Mouse (Mus musculus) v-Abl transformed pro-B cells (cell line): ENCODE data around the gene Supt16.

Experiments used
- in situ Hi-C, 2 experiments: fragments of 400-800 bp; cut with MboI; formaldehyde crosslinking; loops; one replicate each; pipeline ENCODE4 v1.15.1; 2025; ENCODE audit not compliant: unreplicated experiment in 2 of 2

Gene Supt16

DNA sequence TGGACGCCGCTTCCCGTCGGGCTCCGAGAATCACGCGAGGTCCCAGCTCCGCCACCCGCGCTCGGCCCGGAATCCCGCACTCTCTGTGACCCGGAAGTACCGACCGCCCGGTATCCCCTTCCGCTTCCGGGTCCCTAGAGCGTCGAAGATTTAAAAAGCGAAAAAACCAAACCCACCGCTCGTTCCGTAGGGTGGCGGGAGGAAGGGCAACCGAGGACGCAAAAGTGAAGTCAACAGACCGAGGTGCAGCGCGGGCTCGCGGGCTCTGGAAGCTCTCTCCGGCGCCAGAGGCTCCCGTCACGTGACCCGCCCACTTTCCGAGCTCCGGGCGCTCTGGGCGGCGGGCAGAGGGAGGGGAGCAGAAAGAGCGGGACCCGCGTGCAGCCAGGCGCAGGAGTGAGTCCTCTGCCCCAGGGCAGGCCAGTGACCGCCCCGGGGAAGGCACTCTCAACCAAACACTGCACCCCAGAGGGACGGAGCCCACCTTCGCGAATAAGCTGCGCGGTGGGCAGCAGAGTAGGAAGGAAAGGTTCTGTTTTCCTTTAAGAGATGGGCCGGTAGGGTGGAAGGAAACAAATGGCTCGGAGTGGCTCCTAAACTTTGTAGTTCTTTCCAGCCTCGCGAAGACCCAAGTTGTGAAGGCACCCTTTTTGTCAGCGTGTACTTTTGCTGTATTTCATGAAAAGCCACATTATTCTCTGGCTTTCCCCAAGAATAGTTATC lies at the start of gene Supt16:
TSS of gene Supt16 (minus strand) at position 261 of the 723 bp plus-strand sequence.
- in situ Hi-C loops, result no loop called here

DNA sequence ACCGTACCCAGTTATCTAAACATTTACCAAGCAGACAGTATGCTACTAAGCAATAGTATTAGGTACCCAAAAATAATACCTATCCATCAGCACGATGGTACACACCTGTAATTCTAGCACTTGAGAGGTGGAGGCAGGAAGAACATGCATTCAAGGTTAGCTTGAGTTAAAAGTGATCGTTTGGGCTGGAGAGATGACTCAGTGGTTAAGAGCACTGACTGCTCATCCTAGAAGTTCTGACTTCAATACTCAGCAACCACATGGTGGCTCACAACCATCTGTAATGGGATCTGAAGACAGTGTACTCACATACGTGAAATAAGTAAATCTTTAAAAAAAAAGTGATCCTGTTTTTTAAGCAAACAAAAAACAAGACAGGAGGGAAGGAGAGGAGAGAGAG lies 48.9 kb upstream of the Supt16 start:
- in situ Hi-C loops, result no loop called here

DNA sequence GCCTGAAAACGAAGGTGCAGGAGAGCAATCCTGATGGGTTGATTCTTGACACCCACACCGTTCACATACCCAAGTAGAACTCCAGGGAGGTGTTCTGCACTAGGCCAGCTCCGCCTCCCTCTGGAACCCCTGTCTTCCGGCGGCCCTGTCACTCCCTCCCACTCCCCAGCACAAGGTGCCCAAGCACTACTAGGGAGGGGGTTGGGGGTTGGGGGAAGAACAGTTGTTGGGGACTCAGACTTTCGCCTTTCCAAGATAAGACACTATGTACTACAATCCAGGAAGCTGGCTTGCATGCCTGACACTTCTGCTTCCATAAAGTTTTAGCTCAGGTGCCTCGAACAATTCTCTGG lies 47.5 kb upstream of the Supt16 start:
- in situ Hi-C loops, result no loop called here

DNA sequence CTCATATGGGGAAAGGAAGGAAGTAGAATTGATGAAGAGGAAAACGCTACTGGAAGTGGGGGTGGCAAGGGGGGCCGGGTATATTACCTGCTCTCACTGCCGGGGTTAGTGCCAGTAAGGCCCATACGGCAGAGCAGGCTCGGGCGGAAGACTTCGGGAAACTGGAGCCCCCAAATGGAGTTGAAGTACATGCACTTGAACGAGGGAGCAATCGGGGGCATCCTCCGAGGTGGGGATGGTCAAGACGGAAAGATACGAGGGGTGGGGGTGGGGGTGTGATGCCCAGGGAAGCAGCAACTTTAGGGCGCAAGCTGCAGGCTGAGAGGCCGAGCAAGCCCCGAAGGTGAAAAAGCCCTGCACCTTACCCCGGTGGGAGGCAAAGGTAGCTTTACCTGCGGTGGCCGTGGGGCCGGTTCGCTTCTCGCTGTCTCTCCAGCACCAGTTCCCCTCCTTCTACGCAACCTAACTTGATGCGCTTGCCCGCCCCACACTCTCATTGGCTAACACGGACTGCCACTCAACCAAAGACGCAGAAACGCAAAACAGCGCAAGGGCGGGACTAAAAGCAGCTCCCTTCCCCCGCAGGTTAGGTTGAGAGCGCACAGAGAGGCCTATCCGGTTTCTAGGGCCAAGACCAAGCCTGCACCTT lies 46.9 kb upstream of the Supt16 start:
- in situ Hi-C loops, result no loop called here

DNA sequence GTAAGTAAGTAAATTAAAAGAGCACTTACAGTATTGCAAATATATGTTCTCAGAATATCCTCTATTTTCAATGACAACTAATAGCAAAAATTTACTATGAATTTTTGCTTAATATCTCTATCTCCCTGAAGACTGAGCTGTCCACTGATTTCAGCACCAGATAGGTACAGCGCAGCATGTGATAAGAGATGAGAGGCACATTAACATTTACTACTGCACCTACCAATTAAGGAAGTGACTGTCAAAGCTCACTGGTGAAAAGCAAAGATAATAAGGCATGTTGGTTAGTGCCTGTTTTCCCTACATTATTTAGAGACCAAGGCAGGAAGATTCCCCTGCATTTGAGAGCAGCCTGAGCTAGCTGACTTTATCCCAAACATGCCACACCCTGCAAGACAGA lies 39.0 kb upstream of the Supt16 start:
- in situ Hi-C loops, result loop anchor here in 1 of 2 experiments (5.0 kb wide), 1 partner anchor 34 kb away; no protein-coding TSS in a partner anchor

DNA sequence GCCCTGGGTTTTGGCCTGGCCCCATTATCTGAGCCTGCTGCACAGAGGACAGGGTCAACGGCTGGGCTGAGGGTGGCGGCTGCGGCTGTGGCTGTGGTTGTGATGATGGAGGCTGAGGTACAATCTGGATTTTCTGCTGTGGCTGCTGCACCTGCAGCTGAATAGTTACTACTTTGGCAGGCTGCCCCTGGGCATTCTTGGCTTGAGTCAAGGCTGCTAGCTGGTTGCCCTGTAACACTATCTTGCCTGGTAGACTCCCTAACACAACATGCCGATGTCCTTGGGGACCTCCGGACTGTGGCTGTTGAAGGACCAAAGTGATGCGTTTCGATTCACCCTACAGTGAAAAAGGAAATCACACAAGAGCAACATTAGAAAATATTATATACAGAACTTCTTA lies 37.9 kb upstream of the Supt16 start:
- in situ Hi-C loops, result loop anchor here in 1 of 2 experiments (5.0 kb wide), 1 partner anchor 33 kb away; no protein-coding TSS in a partner anchor

DNA sequence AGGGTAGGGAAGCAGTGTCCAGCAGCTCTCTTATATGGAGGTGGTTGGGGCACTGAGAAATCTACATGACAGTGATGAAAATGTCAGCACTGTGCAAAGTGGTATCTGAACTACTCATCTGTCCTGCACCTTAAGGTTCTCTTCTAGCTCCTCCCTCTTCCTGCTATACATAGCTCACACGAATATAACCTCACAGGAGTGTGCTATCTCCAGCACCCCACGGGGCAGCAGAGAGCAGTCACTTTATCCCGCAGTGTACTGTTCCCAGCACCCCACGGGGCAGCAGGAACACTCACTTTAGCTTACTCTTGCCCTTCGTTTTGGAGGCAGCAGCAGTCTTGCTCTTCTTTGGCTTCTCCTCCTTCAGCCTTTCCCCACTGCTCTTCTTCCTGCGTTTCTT lies 35.0 kb upstream of the Supt16 start:
- in situ Hi-C loops, result no loop called here

DNA sequence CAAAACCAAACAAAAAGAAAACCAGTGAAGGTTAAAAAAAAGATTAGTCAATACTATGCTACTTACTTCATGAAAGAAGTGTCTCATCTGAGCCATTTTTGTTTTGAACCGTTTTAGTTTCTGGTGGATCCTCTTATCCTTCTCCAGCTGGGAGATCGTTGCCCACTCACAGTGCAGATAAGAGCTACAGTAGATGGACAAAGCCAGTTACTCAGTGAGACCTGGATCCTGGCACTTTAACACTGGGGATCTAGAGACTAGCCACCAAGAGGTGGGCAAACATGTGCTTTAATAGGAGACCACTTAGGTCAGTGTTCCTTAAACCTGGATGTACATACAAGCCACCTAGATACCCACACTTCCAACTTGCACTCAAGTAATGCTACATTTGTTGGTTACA lies 28.8 kb upstream of the Supt16 start:
- in situ Hi-C loops, result no loop called here

DNA sequence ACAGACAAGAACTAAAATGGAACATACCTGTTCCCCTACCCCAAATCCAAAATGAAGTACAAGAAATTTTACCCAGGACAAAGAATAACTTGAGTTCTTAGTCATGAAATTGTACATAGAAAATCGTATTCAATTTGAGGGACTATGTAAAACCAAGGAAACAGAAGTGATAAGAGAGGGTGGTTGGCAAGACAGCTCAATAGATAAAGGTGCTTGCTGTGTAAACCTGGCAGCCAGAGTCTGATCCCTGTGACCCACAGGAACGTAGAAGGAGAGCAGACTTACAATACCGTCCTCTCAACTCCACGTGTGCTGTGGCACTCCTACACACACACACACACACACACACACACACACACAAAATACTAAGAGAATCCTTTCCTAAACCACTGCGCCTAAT lies 20.0 kb upstream of the Supt16 start:
- in situ Hi-C loops, result no loop called here

DNA sequence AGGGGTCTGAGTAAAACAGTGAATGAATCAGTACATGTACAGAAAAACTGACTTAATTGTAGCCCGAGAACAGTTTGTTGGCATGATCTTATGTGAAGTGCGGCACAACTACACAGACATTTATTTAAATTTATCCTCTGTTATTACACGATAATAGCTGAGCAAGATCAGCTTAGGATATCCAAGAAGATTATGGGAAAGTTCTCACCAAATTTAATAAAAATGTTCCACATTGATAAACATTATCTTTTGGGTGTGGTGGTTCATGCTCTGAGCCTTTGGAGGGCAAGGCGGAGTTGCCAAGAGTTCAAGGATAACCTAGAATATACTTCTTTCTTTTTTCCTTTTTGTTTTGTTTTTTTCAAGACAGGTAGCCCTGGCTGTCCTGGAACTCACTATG lies 2.2 kb upstream of the Supt16 start:
- in situ Hi-C loops, result no loop called here

DNA sequence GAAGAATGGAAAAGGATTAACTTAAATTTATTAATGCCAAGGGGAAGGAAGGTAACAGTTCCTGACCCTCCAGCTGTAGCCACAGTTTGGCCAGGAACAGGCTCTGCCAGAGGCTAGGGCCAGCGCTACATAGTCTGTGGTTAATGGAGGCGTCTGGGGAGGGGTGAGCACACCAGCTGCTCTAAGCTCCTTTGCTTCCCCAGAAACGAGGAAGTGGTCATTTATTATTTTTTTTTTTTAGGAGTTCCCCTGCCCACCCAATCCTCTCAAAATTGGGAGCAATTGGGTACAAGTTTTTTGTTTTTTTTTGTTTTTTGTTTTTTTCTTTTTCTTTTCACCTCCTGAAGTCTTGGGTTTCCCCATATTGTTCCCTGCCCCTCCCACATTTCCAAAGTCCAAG lies 925 bp upstream of the Supt16 start:
- in situ Hi-C loops, result no loop called here

DNA sequence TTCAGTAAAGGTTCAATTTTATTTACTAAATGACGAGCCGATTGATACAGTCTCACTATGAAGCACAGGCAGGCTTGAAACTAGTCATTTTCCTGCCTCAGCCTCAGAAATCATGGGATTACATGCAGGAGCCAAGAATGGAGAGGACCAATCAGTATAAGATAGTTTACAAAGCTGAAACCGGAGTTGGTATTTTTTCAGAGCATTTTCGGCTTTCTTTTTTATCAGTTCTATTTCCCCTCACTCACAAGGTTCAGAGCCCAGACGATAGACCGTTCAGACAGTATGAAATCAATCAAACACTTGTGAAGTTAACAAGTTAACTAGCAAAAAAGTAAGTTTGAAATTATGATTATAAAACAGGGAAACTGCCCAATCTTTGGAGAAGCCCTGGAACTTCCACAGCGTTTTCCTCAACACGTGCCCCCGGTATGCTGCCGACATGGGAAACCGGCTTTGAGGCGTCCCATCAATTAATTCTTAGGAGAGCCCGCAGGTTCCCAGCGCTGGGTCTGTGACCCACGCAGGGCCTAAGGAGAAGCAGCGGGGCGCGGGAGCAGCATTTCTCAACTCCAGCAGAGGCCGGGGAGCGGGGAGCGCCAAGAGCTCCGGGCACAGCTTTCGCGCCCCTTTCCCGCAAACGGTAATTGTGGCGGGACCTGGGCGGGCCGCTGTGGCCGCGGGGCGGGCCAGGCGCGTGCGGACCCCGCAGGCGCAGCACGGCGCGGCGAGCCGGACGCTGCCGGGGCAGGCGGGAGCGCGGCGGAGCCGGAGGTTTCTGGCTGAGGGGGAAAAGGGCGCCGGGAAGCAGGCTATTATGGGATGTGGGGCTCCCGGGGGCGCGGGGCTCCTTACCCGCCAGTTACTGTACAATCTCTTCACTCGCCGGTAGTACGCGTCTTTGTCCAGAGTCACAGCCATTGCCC lies 723 bp downstream of the Supt16 start:
- in situ Hi-C loops, result no loop called here

DNA sequence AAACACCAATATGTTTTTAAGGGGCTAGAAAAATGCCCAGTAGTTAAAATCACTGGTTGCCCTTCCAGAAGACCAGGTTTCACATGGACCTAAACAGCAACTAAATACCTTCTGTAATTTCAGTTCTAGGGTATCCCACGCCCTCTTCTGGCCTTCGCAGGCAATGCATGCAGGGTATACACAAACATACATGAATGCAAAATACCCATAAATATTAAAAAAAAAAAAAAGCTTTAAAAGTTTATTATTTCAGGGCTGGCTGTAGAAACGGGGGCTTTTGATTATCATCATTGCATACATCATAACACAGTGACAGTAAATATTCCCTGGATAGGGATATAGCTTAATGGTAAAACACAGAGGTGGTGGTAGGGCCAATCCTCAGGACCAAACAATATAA lies 1.5 kb downstream of the Supt16 start:
- in situ Hi-C loops, result no loop called here

DNA sequence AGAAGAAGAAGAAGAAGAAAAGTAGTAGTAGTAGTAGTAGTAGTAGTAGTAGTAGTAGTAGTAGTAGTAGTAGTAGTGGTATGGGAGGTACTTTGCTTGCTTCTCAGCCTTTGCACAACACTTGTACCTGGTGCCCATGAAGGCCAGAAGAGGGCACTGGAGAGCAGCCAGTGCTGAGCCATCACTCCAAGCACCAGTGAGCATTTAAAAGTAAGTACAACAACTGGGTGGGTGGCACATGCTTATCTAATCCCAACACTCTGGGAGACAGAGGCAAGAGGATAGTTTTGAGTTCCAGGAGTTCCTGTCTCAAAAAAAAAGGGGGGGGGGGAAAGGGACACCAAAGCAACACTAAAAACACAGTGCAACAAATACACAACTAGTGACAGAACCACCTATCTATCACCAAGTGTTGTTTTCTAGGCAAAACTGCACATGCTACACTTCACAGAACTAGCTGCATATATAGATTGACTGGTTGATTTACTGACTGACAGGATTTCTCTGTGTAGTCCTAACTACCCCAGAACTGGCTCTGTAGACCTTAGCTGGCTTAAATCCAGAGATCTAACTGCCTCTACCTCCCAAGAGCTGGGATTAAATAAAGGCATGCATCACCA lies 6.4 kb downstream of the Supt16 start:
- in situ Hi-C loops, result loop anchor here (5.0 kb wide), 1 partner anchor 64 kb away; no protein-coding TSS in a partner anchor

DNA sequence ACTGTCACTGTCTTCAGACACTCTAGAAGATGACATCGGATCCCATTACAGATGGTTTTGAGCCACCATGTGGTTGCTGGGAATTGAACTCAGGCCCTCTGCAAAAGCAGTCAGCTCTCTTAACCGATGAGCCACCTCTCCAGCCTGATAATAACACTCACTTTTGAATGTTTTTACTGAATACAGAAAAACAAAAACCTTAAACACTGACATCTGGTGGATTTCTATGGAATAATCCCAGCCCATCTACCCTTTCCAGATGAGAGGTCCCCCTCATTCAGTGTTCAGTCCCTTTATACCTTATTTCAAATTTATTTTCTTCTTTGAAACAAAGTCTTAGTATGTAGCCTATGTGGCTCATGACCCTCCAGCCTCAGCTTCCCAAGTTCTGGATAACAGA lies 7.7 kb downstream of the Supt16 start:
- in situ Hi-C loops, result loop anchor here in 1 of 2 experiments (5.0 kb wide), 1 partner anchor 287 kb away; no protein-coding TSS in a partner anchor

DNA sequence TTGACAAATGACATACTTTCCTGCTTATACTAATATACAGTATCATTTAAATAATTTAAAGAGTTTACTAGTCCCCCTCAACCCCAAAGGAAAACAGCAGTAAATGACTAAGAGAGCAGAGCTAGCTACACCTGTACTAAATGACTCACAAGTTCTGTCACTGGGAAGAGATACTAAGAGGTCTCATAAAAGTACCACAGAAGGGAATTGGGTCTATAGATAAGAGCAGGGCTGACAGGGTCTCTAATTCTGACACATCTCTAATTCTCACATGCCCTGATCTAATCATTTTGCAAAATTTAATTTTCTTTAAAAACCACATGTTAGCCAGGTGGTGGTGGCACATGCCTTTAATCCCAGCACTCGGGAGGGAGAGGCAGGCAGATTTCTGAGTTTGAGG lies 8.4 kb downstream of the Supt16 start:
- in situ Hi-C loops, result loop anchor here in 1 of 2 experiments (5.0 kb wide), 1 partner anchor 286 kb away; no protein-coding TSS in a partner anchor

DNA sequence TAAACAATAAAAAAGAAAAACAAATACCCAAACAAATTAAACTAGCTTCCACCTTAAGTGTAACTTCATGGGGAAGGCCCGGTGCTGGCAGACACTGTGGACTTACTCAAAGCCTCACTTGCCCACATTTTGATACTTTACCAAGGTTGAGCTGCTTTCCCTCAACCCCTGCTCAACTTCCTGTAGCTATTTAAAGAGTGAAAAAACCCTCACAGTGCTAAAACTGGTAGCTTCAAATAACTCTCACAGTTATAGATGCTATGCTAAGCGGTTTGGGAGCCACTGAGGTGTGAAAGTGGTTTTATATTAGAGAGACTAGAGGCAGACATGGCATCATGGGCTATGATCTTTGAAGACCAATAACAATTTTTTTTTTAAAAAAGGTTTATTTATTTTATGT lies 30.6 kb downstream of the Supt16 start:
- in situ Hi-C loops, result loop anchor here in 1 of 2 experiments (5.0 kb wide), 1 partner anchor 34 kb away; no protein-coding TSS in a partner anchor

DNA sequence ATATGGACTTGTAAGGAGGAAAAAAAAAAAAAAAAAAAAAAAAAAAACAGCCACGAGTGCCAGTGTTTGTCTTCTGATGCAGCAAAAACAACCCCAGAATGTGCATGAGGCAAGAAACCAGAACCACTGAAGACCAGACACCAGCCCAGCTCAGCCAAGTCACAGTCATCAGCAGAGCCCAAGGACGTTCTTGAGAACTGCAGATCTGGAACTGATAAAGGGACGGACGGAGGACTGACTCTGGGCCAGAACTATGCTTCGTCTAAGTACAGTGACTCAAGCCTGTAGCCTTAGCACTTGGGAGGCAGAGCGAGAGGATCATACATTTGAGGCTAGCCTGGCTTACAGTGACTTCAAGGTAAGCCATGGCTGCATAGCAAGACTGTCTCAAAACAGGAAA lies 36.3 kb downstream of the Supt16 start:
- in situ Hi-C loops, result no loop called here

DNA sequence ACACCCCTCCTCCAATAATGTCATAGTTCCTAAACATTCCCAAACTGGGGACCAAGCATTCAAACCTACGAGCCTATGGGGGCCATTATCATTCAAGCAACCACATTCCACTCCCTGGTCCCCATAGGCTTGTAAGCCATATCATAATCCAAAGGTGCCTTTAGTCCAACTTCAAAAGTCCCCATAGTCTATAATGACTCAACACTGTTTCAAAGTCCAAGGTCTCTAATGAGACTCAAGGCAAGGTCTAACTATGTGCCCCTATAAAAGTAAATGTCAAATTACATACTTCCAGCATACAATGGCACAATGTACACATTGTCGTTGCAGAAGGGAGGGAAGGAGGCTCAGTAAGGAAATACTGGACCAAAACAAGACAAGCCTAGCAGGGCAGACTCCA lies 42.2 kb downstream of the Supt16 start:
- in situ Hi-C loops, result no loop called here

DNA sequence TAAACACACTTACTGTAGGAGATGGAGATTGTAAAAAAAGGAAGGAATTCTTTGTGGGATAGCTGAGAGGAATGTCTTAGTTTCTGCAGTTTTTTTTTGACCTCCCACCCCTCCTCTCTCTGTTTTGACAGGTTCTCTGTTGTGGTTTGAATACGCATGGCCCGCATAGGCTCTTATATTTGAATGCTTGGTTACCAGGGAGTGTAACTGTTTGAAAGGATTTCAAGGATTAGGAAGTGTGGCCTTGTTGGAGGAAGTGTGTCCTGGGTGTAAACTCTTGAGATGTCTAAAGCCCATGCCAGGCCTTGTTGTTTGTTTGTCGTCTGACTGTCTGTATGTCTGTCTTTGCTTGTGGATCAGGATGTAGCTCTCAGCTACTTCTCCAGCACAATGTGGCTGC lies 44.6 kb downstream of the Supt16 start:
- in situ Hi-C loops, result no loop called here

DNA sequence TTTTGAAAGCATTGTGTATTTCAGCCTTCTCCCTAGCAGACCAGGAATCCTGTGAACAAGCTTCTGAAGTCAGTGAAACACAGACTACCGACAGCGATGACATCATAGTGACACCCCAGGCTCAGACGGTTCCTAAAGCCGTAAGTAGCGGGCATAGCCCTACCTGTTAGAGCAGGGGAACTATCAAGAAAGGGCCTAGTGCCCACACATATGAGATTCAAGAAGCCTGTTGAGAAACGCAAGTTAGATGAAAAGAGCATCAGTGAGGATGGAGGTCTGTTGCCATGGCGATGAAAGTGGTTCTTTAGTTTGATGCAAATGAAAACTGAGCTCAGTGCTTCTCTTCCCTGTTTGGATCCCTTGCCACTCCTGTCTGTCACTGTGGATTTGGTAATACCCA lies 45.0 kb downstream of the Supt16 start:
- in situ Hi-C loops, result no loop called here
